Mouse (Mus musculus): ENCODE data around the gene Rab29.
A peak's percentile ranks its signal among the peaks of the same experiment; 100 is the strongest.
"Not testable (repeated sequence)": the region's sequence is repeated elsewhere in the genome, so short reads cannot be mapped to it uniquely, and the experiment has no call there.

Gene Rab29

GRCm38 (mm10) chr1:131861811-131862210, 5.2 kb upstream of the Rab29 start:
- no peak for DNase-seq (ENCODE audit: low spot score in 2 of 2)

- no peak for DNase-seq (ENCODE audit: low spot score in 2 of 2)
These were observed 1.4 kb upstream of the Rab29 start for GRCm38 (mm10) chr1:131865596-131865995.

GRCm38 (mm10) chr1:131866304-131866999, 572 bp upstream of the Rab29 start:
- DNase-seq (ENCODE audit: low spot score in 2 of 2) = no peak

GRCm38 (mm10) chr1:131867946-131868290, 894 bp downstream of the Rab29 start:
- DNase-seq (ENCODE audit: low spot score in 2 of 2) = no peak

GRCm38 (mm10) chr1:131869561-131869960, 2.5 kb downstream of the Rab29 start:
- DNase-seq (ENCODE audit: low spot score in 2 of 2) = no peak

- DNase-seq (ENCODE audit: low spot score in 2 of 2) = no peak
These were observed 5.8 kb downstream of the Rab29 start for GRCm38 (mm10) chr1:131872856-131873255.

GRCm38 (mm10) chr1:131879816-131880215, 12.8 kb downstream of the Rab29 start:
- no peak for DNase-seq (ENCODE audit: low spot score in 2 of 2)

GRCm38 (mm10) chr1:131882787-131883186, 15.8 kb downstream of the Rab29 start:
- DNase-seq (ENCODE audit: low spot score in 2 of 2) = no peak

- DNase-seq (ENCODE audit: low spot score in 2 of 2) = no peak
These were observed 19.1 kb downstream of the Rab29 start for GRCm38 (mm10) chr1:131886173-131886572.

GRCm38 (mm10) chr1:131886641-131887040, 19.6 kb downstream of the Rab29 start:
- no peak for DNase-seq (ENCODE audit: low spot score in 2 of 2)

- DNase-seq (ENCODE audit: low spot score in 2 of 2) = no peak
These were observed 23.1 kb downstream of the Rab29 start for GRCm38 (mm10) chr1:131890043-131890658.

GRCm38 (mm10) chr1:131891436-131891835, 24.4 kb downstream of the Rab29 start:
- no peak for DNase-seq (ENCODE audit: low spot score in 2 of 2)

GRCm38 (mm10) chr1:131902679-131903078, 35.7 kb downstream of the Rab29 start:
- no peak for DNase-seq (ENCODE audit: low spot score in 2 of 2)

GRCm38 (mm10) chr1:131903251-131903650, 36.2 kb downstream of the Rab29 start:
- DNase-seq (ENCODE audit: low spot score in 2 of 2) = no peak

GRCm38 (mm10) chr1:131905497-131905896, 38.5 kb downstream of the Rab29 start:
- no peak for DNase-seq (ENCODE audit: low spot score in 2 of 2)

GRCm38 (mm10) chr1:131908456-131908855, 41.4 kb downstream of the Rab29 start:
- no peak for DNase-seq (ENCODE audit: low spot score in 2 of 2)

- not testable (repeated sequence) for DNase-seq (ENCODE audit: low spot score in 2 of 2)
These were observed 42.2 kb downstream of the Rab29 start for GRCm38 (mm10) chr1:131909236-131909635.

- DNase-seq (ENCODE audit: low spot score in 2 of 2) = peak; percentile 99 to 100
These were observed 43.1 kb downstream of the Rab29 start, which contains the start of gene Nucks1 for GRCm38 (mm10) chr1:131910001-131910648. TSS of gene Nucks1 (plus strand) at chr1:131910534.

GRCm38 (mm10) chr1:131910674-131911558, 43.9 kb downstream of the Rab29 start:
- peak; percentile 58 to 78 for DNase-seq (ENCODE audit: low spot score in 2 of 2)

- no peak for DNase-seq (ENCODE audit: low spot score in 2 of 2)
These were observed 50.6 kb downstream of the Rab29 start for GRCm38 (mm10) chr1:131917634-131918033.

GRCm38 (mm10) chr1:131919052-131919451, 52.0 kb downstream of the Rab29 start:
- DNase-seq (ENCODE audit: low spot score in 2 of 2) = no peak

- DNase-seq (ENCODE audit: low spot score in 2 of 2) = no peak
These were observed 55.1 kb downstream of the Rab29 start for GRCm38 (mm10) chr1:131922100-131922499.

Measured in frontal cortex, postnatal 10 days (tissue).